Mouse (Mus musculus) ES-E14 (cell line): ENCODE measurements around the gene Ankrd26.

ENCODE experiments used
- CHD2 ChIP-seq: IDR thresholded peaks from 2 replicates; pipeline ENCODE4 v1.6.1; 2014; ENCODE audit warnings: mild to moderate bottlenecking, low read depth, low read length, inconsistent platforms
- HCFC1 ChIP-seq: IDR thresholded peaks from 2 replicates; pipeline ENCODE4 v1.6.1; 2012; ENCODE audit warnings: low read length, inconsistent platforms, borderline replicate concordance; ENCODE audit not compliant: insufficient read depth
- MAFK ChIP-seq: IDR thresholded peaks from 2 replicates; pipeline ENCODE4 v1.6.1; 2014; ENCODE audit warnings: mild to moderate bottlenecking, low read depth, low read length, inconsistent platforms; ENCODE audit not compliant: insufficient read depth
- ZC3H11A ChIP-seq: IDR thresholded peaks from 2 replicates; pipeline ENCODE4 v1.6.1; 2012; ENCODE audit warnings: low read depth, mild to moderate bottlenecking, inconsistent platforms, low read length, borderline replicate concordance

- TF ChIP-seq MAFK (no peak), ZC3H11A (no peak), HCFC1 (no peak), CHD2 (no peak)
These were observed 28.6 kb downstream of the Ankrd26 start for GRCm38 (mm10) chr6:118533381-118533780.
